In genomic region chr7:135139153-135139612, GRCm38 (mm10) we compare ENCODE assay signal across 11 mouse cellular contexts.
A peak's percentile ranks its signal among the peaks of the same experiment; 100 is the strongest.
DNase-seq lines count a peak whose midpoint lies in the region; ATAC-seq and TF ChIP-seq lines count a peak whose summit lies in the region.
"Had no signal": no experiment of that assay in that cellular context is flagged by ENCODE, and none has a peak within 500 bp of the region (broad histone marks: within the 10 kb centered on the region; RNA-seq: fewer than 3 reads in every experiment).

No protein-coding gene starts in this region.

- peaks cover 39% of the 10 kb centered on the region for H3K36me3 ChIP-seq in heart, embryonic 12.5 days
- H3K36me3 ChIP-seq in ES-E14 (ENCODE audit: control insufficient read depth, insufficient read depth, low read length, poor library complexity, severe bottlenecking): no peaks in the 10 kb centered on the region; the same call in 1 of the 2 replicates
- no peaks in the 10 kb centered on the region for H3K36me3 ChIP-seq in forebrain, embryonic 11.5 days (ENCODE audit: control insufficient read depth, insufficient read depth, low read length)

- H3K9ac ChIP-seq in heart, embryonic 12.5 days: no peak overlapping the region
- no peak overlapping the region for H3K9ac ChIP-seq in ES-E14 (ENCODE audit: insufficient read depth, low read depth, low read length, poor library complexity, severe bottlenecking)
- no peak overlapping the region for H3K9ac ChIP-seq in forebrain, embryonic 11.5 days (ENCODE audit: low read length)
- H3K9ac ChIP-seq: heart, embryonic 13.5 days had no signal

- DNase-seq in heart, postnatal 36 days: no peak
- DNase-seq in ES-E14 (ENCODE audit: low read depth, low spot score): peak; percentile 53
- DNase-seq in forebrain, embryonic 11.5 days (ENCODE audit: low spot score): peak; percentile 57
- DNase-seq in lung, postnatal 36 days: peak; percentile 28
- no peak for DNase-seq in frontal cortex, postnatal 25 days (ENCODE audit: low spot score in 2 of 2)
- DNase-seq in ovary, adult 18-20 months (ENCODE audit: low spot score): no peak
- DNase-seq in c-Kit-positive CD71-positive TER-119-positive erythroid progenitor cells, embryonic 14.5 days (ENCODE audit: low spot score): no peak

- in situ Hi-C loops in ES-E14 (cut with MboI; ENCODE audit: low sequenced_read_pairs in 2 of 2, unreplicated experiment in 2 of 2): no loop called here

- no peak overlapping the region for H3K4me3 ChIP-seq in heart, embryonic 12.5 days
- no peak overlapping the region for H3K4me3 ChIP-seq in ES-E14 (ENCODE audit: insufficient read depth in 1 of 2, low read depth in 1 of 2, low read length in 2 of 2, poor library complexity in 1 of 2, severe bottlenecking in 1 of 2)
- H3K4me3 ChIP-seq in forebrain, embryonic 11.5 days (ENCODE audit: low read depth, low read length): no peak overlapping the region
- H3K4me3 ChIP-seq: heart, embryonic 13.5 days; myocyte had no signal

- no peak overlapping the region for H3K27ac ChIP-seq in heart, embryonic 12.5 days (ENCODE audit: poor library complexity, severe bottlenecking)
- H3K27ac ChIP-seq in ES-E14 (ENCODE audit: insufficient read depth, low read depth, low read length, poor library complexity, severe bottlenecking): 0 out of 2 replicates have a peak overlapping the region, but pooled peaks have one; percentile 6
- H3K27ac ChIP-seq in forebrain, embryonic 11.5 days (ENCODE audit: low read depth, low read length): peak overlapping the region; percentile 25; the same call in 1 of the 2 replicates
- H3K27ac ChIP-seq: heart, embryonic 13.5 days had no signal

- peak; percentile 36 for ATAC-seq in heart, embryonic 12.5 days (ENCODE audit: insufficient number of reproducible peaks, low FRiP score)
- ATAC-seq in forebrain, embryonic 11.5 days (replicated peaks; ENCODE audit: low FRiP score): peak; percentile 90

- H3K27me3 ChIP-seq in heart, embryonic 12.5 days (replicated peaks): no peaks in the 10 kb centered on the region
- no peaks in the 10 kb centered on the region for H3K27me3 ChIP-seq in forebrain, embryonic 11.5 days (ENCODE audit: control insufficient read depth, insufficient read depth, low read length)
- H3K27me3 ChIP-seq: CH12.LX; heart, embryonic 13.5 days had no signal

- no peaks in the 10 kb centered on the region for H3K9me3 ChIP-seq in heart, embryonic 12.5 days (replicated peaks)
- H3K9me3 ChIP-seq in ES-E14 (ENCODE audit: control insufficient read depth, insufficient read depth, low read depth, low read length): no peaks in the 10 kb centered on the region
- no peaks in the 10 kb centered on the region for H3K9me3 ChIP-seq in forebrain, embryonic 11.5 days (ENCODE audit: control insufficient read depth, low read length)
- H3K9me3 ChIP-seq: heart, embryonic 13.5 days had no signal

- no peak overlapping the region for H3K4me2 ChIP-seq in heart, embryonic 12.5 days
- no peak overlapping the region for H3K4me2 ChIP-seq in forebrain, embryonic 11.5 days (ENCODE audit: low read depth, low read length, severe bottlenecking)
- H3K4me2 ChIP-seq: heart, embryonic 13.5 days had no signal

- WGBS in heart, embryonic 12.5 days: 33% methylated on average over 5 of the region's 5 CpGs
- 17% methylated on average over 5 of the region's 5 CpGs for WGBS in forebrain, embryonic 11.5 days

- intact Hi-C loops in heart, postnatal 36 days (cut with DNase I): no loop called here

- H3K4me1 ChIP-seq in heart, embryonic 12.5 days (replicated peaks): peaks cover 16% of the 10 kb centered on the region
- peaks cover 0 to 6% of the 10 kb centered on the region in 2 experiments; a peak in 2 of 4 replicates for H3K4me1 ChIP-seq in ES-E14 (ENCODE audit: control insufficient read depth in 2 of 2, insufficient read depth in 2 of 2, low read length in 2 of 2, poor library complexity in 1 of 2)
- H3K4me1 ChIP-seq in forebrain, embryonic 11.5 days (replicated peaks; ENCODE audit: control insufficient read depth, insufficient read depth, low read length): peaks cover 7% of the 10 kb centered on the region; the same call in 1 of the 2 replicates

TF ChIP-seq in ES-E14, 5 proteins besides CTCF, POLR2A, EP300 and RAD21:
- TF ChIP-seq MAFK (IDR thresholded peaks at IDR 0.05; ENCODE audit: insufficient read depth, low read depth, low read length): 0 out of 2 replicates have a peak, but pooled peaks have one; percentile 16
- TF ChIP-seq CHD2 (IDR thresholded peaks at IDR 0.05; ENCODE audit: low read depth, low read length): no peak
- TF ChIP-seq ZC3H11A (IDR thresholded peaks at IDR 0.05; ENCODE audit: borderline replicate concordance, low read depth, low read length): no peak
- TF ChIP-seq HCFC1 (IDR thresholded peaks at IDR 0.05; ENCODE audit: borderline replicate concordance, insufficient read depth, low read length): no peak
- no peak for TF ChIP-seq ZNF384 (IDR thresholded peaks at IDR 0.05; ENCODE audit: low read depth, low read length)

Comparison
In these comparisons a context has a peak if more than half of its experiments do, and no peak if none do; other contexts are left out.
1. DNase-seq: peak in ES-E14 (single experiment), forebrain, embryonic 11.5 days (single experiment) and lung, postnatal 36 days (single experiment); none in heart, postnatal 36 days (0 of 2), frontal cortex, postnatal 25 days (0 of 2), ovary, adult 18-20 months (single experiment) and c-Kit-positive CD71-positive TER-119-positive erythroid progenitor cells, embryonic 14.5 days (single experiment).